Mouse (Mus musculus): ENCODE data around the gene Psmd3.
A peak's percentile ranks its signal among the peaks of the same experiment; 100 is the strongest.

Psmd3 gene

DNA sequence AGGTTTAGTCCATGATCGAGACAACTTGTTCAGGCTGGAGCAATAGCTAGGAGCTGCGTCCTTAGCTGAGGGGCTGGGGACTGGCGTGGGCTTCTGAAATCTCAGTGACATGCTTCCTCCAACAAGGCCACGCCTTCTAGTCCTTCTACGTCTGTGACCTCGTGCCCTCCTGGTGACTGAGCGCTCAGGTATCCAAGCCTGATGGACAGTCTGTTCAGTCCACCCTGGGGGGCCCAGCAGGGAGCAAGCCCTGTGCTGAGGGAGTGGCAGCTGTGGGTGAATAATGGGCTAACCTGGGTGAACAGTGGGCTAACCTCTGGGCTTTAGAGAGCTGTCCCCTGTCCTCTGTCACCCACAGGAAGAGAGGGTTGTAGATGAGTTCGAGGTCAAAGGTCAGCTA lies 5.7 kb downstream of the Psmd3 start:
- DNase-seq (ENCODE audit: low read depth, low spot score) = no peak

DNA sequence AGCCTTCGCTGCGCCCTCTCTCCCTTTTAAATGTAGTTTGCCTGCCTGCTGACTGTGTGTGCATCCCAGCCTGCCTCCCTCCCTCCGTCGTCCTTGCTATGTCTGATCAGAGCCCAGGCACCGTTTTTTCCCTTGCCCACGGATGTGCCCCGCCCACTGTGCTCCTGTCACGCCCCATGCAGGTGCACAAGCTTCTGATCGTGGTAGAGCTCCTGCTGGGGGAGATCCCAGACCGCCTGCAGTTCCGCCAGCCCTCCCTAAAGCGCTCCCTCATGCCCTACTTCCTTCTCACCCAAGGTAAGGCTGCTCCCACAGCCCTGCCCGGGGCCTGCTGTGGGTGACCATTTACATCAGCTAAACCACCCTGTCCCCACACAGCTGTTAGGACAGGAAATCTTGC lies 10.8 kb downstream of the Psmd3 start:
- DNase-seq (ENCODE audit: low read depth, low spot score) = peak; percentile 27

DNA sequence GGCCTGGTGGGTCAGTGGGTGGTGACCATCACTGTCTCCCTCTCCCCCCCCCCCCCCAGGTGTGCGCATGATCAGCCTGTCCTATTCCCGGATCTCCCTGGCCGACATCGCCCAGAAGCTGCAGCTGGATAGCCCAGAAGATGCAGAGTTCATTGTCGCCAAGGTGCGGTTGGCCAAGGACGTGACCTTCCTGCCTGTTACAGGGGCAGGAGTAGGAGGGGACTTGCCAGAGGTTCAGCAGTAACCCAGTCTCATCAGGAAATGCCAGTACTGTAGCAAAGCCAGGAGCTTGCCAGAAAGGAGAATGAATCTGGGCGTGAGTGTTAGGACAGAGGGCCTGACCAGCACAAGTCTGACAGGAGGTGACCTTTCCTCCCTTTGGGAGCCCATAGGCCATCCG lies 11.4 kb downstream of the Psmd3 start:
- DNase-seq (ENCODE audit: low read depth, low spot score) = no peak

DNA sequence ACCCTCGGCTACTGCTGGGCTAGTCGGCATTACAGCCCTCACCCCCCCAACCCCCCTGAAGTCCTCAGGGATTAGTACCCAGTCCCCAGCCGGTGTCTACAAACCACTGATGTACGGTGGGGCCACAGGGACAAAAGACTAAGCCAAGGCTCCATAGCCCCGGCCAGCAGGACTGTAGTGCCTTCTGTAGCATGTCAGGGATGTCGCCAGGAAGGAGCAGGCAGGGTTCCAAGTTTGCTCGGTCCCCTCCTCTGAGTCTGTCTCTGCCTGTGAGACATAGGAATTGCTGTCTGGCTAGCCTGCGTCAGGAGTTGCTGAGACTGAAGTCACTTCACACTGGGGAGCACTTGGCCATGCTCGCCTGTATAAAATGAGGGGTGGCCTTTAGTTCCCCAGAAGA lies 11.9 kb downstream of the Psmd3 start:
- DNase-seq (ENCODE audit: low read depth, low spot score) = no peak

DNA sequence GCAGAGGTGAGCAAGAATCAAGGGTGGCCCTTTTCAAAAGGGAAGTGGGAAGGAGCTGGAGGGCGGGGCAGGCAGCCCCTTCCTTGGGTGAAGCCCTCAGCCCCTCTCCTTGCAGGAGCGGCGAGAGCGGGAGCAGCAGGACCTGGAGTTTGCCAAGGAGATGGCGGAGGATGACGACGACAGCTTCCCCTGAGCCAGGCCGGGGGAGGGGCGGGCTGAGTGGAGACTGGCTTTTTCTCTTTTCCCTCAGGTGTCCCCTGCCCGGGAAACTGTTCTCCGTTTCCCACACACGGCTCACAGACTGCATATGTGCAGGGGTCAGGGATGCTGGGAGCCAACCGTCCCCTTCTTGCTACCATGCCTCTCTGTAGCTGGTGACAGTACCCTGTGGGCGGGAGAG lies 13.1 kb downstream of the Psmd3 start:
- no peak for DNase-seq (ENCODE audit: low read depth, low spot score)

DNA sequence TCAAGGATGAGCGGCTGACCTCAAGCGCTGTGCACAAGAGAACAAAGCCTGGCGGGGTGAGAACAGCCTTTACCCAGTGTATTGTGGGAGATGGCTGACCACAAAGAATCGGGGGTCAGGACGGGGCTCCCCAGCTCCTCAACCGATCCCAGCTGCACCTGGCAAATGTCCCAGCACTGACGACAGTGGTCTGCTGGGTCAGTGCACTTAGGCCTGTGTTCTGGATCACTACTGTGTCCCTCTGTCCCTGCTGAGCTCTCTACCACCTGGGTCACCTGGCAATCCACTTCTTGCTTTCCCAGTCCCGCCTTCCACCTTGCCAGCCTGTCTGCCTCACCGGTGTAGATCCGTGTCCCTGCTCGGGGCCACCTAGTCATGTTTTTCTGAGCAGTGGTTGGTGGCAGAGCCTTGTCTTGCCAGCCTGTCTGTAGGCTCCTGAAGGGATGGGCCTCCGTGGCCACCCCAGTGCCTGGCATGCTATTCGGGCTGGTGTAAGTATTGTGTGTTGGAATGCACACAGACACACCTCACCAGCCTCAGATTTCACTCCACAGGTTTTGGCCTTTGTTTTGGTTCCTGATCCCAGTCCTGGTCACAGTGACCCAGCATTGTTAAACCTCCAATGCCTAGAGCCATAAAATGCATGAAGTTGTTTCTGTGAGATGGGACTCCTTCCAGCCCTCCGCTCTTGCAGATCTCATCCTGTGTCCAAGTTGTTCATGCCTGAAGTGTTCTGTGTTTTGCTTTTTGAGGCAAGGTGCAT lies 14.3 kb downstream of the Psmd3 start:
- no peak for DNase-seq (ENCODE audit: low read depth, low spot score)

DNA sequence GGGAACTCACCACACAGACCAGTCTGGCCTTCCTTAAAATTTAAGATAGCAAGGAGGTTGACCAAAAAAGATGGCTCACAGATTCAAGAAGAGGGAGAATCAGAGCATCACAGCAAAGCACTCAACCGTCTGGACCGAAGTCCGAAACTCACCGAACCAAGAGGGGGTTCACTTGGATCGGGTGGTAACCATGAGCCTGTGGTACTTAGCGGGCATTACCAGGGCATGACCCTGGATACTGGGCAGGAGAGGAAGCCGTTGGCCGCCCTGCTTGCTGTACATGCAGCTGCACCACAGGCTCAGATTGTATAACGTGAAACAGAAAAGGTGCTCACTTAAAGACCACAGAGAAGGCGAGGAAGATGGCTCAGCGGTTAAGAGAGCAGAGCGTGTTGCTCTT lies 14.9 kb downstream of the Psmd3 start:
- no peak for DNase-seq (ENCODE audit: low read depth, low spot score)

DNA sequence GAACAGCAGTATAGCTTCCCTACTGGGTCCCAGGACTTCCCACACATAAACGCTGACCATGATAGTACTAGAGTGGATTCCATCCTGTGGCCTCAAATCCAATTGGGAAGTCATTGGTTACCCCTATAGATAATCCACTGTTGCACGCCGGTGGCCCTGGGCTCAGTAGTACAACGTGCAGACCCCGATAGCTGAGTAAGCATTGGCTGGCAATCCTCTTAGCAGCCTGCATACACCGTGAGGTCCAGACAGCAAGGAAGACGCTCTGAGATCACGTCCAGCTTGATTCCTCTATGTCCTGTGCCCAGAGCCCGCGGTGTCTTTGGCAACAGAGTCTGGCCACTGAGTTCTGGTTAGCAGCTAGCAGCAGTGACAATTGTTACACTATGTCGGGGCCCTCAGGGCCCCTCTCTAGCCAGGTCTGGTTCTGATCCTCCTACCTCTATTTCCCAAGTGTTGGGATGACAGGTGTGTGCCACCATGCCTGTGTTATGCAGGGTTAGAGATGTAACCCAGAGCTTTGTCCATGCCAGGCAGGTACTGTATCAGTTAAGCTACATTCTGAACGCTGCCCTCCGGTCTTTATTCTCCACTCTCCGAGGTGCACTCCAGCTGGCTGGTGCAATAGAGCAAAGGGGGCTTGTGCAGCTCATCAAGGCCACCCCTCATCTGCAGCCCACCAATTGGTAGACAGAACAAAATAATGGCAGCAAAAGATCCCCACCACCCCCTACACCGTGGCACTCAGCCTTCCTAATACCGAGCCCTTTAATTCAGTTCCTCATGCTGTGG lies 16.7 kb downstream of the Psmd3 start:
- no peak for DNase-seq (ENCODE audit: low read depth, low spot score)

DNA sequence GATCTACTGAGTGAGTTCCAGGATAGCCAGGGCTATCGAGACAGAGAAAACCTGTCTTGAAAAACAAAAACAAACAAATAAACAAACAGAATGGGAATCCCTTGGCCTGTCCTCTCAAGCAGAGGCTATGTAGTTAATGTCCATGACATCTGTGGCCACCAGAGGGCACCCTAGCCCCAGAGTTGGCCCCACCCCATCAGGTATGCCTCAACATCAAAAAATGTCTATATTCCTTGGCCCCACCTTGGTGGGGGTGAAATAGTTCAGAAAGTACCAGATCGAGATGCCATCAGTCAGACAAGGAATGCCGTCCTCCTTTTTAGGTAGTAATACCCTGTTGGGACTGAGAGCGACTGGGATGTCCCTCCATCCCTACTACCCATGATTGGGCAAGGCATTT lies 17.6 kb downstream of the Psmd3 start:
- peak; percentile 90 for DNase-seq (ENCODE audit: low read depth, low spot score)

DNA sequence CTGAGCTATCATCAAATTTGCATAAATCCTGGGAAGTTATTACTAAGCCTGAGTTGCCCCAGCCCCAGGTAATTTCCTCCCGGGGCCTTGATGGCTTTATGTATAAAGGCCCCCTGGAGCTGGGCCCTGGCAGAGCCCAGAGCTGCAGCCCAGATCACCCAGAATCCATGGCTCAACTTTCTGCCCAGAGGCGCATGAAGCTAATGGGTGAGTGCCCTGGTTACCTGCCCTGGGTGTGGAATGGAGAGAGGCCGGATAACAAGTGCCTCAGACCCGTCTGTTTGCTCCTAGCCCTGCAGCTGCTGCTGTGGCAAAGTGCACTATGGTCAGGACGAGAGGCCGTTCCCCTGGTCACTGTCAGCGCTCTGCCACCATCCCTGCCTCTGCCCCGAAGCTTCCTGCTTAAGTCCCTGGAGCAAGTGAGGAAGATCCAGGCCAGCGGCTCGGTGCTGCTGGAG lies 18.9 kb downstream of the Psmd3 start, which contains the start of gene Csf3:
Csf3 (plus strand) TSS at position 51 of the 458 bp plus-strand sequence.
- DNase-seq (ENCODE audit: low read depth, low spot score) = no peak

DNA sequence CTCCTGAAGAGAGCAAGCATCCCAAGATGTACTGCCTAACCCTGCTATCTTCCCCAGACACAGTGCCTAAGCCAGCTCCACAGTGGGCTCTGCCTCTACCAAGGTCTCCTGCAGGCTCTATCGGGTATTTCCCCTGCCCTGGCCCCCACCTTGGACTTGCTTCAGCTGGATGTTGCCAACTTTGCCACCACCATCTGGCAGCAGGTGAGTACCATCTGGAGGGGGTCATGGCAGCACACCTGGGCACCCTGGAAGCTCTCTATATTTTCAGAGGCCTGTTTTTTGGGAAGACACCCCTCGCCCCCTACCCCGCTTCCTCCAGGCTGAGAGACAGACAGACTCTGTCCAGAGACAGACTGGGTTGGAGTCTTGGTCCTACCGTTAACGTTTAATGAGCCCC lies 20.0 kb downstream of the Psmd3 start:
- DNase-seq (ENCODE audit: low read depth, low spot score) = no peak

DNA sequence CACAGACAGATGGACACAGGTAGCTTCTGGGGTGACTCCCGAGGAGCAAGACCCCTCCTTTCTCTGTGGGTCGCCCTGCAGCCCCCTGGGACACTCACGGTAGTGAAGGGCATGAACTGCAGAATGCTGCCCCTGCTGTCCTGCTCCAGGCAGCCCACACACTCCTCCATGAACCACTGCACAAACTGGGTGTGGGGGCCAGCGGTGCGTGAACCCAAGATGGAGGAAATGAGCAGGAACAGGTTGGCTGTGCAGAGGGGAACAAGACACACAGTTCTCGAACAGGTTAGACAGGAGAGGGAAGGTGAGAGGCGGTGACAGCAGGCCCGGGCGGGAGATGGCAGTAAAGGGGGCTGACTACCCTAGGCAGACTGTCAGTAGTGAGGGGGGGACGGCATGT lies 22.7 kb downstream of the Psmd3 start:
- no peak for DNase-seq (ENCODE audit: low read depth, low spot score)

DNA sequence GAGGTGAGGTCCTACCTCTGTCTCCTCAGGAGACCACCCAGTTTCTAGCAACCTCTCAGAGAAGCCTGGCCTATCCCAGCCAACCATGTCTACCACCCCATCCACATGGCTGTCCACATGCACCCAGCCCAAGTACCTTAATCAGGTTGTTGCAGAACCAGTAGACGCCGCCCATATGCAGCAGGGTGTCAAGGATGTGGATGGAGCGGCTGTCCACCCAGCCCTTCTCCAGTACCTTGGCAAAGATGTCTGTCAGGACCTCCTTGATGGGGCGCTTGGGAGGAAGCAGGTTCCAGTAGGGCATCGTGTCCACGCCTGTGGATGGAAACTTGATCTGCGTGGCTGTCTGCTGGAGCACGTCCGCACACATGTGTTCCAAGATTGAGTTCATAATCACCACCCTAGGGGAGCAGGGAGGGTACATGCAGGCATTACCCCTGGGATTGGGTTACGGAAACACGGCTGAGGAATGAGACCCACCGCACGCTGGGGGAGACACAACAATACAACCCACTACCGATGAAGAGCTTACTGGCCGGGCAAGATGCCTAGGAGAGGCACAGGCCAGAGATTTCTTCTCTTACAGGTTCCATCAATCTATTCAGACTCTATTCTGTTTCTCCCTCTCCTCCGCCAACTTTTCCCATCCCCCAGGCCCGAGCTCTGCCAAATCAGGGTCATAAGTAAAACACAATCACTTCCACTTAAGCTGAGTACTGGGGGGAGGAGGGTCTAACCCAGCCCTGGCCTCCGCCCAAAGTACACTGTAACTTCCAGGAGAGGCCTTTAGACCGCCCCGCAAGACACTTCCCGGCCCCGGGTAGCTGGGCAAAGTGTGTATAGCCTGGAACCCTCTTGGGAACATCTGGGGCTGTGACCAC lies 25.3 kb downstream of the Psmd3 start:
- DNase-seq (ENCODE audit: low read depth, low spot score) = no peak

DNA sequence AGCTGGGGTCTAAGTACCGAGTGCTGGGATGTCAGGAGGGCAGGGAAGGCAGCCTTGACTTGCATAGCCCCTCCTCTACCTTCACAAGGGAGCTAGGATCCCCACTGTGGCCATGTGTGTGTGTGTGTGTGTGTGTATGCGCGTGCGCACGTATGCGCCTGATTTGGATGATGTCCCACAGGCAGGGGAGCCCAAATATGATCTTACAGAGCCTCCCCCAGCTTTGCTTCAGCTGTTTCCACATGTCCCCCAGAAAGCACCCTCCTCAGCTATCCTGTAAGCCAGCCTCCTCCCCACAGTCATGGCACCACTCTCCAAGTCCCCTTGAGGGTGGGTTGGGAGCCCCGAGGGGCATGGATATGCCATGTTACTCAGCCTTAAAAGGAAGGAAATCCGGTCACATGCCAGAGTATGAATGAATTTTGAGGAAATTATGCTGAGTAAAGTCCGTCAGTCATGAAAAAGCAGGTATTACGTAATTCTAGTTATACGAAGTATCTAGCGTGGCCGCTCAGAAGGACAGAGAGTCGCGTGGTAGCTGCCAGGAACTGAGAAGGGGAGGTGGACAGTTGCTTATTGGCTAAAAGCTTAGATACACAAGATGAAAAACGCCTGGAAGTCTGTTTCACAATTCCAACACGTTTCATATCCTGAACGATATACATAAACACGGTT lies 26.1 kb downstream of the Psmd3 start:
- no peak for DNase-seq (ENCODE audit: low read depth, low spot score)

DNA sequence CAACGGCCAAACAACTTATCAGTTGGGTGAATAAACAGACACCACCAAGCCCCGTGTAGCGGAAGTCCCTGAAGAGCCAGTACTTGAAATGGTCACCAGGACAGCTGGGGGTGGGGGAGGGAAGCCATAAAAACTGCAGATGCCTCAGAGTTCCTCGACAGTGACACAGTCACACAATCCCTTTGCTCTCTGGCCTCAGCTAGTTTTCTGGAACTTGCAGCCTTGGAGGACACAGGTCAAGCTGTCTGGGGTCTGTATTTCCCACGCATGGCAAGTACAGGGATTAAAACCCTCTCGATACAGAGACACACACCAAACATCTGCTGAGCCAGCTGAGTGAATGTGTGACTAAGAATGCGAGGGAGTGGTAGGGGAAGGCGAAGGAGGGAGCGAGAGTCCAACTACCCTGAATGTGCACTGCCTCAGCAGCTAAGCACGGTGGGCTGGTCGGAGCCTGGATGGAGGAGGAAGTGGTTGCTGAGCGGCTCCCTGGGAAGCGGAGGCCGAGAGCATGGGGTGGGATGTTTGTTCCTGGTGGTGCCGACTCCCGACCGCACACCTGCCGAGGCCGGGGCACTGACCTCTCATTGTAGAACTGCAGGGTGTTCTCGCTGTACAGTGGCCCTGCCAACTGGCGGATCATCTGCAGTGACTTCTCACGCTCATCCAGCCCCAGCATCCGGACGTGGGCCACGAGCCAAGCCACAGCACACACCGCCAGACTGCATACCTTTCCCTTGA lies 26.8 kb downstream of the Psmd3 start:
- DNase-seq (ENCODE audit: low read depth, low spot score) = peak; percentile 32

DNA sequence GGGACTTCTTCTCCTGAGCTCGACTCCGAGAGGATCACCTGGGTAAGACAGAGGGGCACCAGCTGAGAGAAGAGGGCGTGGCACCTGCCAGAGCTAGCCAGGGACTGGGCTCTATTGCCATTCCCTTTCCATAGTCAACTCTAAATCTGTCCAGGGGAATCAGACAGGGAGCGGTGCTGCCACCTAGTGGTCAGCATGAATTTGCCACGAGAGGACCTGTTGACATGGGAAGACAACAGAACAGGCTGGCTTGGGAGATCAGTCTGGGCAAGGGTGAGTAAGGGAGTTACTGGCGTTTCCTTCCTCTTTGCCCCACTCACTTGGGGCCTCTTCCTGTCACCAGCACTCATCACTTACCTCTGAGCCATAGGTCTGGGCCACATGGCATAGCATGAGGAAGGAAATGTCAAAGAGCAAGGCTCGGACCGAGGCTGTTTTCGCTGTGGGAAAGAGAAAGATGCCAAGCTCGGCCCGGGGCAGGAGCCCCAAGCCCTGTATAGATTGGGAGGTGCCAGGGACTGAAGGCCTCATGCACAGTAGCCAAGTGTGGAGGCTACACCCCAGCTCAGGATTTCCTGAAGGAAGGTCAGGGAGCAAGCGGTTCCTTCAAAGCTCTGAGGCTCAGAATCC lies 28.2 kb downstream of the Psmd3 start:
- peak; percentile 87 for DNase-seq (ENCODE audit: low read depth, low spot score)

DNA sequence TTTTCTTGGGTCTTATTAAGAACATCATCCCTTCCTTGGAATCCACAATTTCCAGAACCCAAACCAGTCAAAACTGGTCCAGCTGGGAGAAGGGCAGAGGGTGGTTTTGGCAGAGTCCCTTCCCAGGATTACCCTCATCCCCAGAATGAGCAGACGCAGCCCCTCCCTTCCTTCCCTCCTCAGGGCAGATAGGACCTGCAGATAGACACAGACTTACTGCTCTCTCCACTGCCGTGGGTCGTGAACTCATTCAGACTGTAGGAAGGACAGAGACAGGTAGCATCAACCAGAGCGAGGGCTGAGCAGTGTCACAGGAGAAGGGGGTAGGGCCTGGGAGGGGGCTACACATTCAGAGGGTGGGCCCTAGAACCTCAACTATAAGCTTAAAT lies 28.7 kb downstream of the Psmd3 start:
- DNase-seq (ENCODE audit: low read depth, low spot score) = no peak

DNA sequence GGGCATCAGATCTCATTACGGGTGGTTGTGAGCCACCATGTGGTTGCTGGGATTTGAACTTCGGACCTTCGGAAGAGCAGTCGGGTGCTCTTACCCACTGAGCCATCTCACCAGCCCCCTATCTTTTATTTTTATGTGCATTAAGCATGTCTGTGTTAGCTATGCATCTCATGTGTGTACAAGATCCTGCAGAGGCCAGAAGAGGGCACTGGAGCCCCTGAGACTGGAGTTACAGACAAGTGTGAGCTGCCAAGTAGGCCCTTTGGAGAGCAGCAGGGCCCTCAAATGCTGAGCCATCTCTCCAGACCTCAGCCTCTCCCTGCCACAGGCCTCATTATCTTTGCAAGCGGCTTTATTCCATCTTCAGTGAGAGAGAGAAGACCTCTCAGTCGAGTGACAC lies 29.7 kb downstream of the Psmd3 start:
- DNase-seq (ENCODE audit: low read depth, low spot score) = peak; percentile 52

DNA sequence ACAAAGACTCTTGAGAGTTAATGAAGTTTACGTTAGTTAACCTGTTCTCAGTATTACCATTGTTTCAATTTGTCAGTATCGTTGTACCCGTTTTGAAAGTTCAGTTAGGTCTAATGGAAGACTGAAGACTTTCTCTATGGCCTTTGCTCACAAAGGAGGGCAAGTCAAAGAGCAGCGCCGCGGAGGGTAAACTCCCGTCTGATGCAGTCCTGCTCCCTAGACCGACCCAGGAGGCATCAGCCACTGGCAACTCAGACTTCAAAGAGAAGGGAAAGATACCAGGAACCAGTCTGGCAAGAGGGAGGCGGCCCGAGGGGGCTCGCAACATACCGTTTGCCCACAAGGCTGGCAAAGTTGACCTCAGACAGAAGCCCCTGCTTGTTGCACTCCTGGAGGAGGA lies 31.3 kb downstream of the Psmd3 start:
- no peak for DNase-seq (ENCODE audit: low read depth, low spot score)

DNA sequence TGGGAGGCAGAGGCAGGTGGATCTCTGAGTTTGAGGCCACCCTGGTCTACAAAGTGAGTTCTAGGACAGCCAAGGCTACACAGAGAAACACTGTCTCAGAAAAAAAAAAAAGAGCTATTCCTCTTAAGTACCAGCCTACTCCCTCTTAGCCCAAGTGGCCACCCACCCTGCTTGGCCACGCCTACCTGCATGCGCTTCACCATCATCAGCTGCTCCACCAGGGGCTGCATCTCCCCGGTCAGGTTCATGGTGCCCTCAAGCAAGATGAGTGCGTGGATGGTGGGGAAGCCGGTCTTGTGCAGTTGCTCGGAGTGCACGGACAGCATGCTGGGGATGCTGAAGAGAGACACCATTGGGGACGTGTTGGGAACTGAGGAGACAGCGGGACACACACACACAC lies 33.6 kb downstream of the Psmd3 start:
- DNase-seq (ENCODE audit: low read depth, low spot score) = no peak
